Mouse (Mus musculus) olfactory bulb, adult 2 months (tissue): ENCODE results near the gene P2rx2. TPM values are rescaled to one million over a fixed set of nuclear protein-coding genes. Genes with fewer than 3 reads are reported as not detected.

Experiments used
- H3K27ac ChIP-seq: fragments of 200-500 bp; 2 replicates; pipeline ENCODE4 v1.5.1; 2012; ENCODE audit warnings: low read depth, low read length; ENCODE audit not compliant: insufficient read depth
- H3K4me1 ChIP-seq: fragments of 200-500 bp; 2 replicates; pipeline ENCODE4 v1.6.1; 2012; ENCODE audit warnings: low read length; ENCODE audit not compliant: control insufficient read depth, insufficient read depth
- H3K4me3 ChIP-seq: fragments of 200-500 bp; 2 replicates; pipeline ENCODE4 v1.5.1; 2012; ENCODE audit warnings: mild to moderate bottlenecking, low read depth, low read length, moderate library complexity; ENCODE audit not compliant: insufficient read depth
- CTCF ChIP-seq: fragments of 200-500 bp; IDR thresholded peaks from 2 replicates; pipeline ENCODE4 v1.5.1; 2012; ENCODE audit warnings: low read depth, mild to moderate bottlenecking, low read length, moderate library complexity; ENCODE audit not compliant: insufficient read depth
- POLR2A ChIP-seq: fragments of 200-500 bp; IDR thresholded peaks from 2 replicates; pipeline ENCODE4 v1.6.1; 2012; ENCODE audit warnings: mild to moderate bottlenecking, low read depth, low read length, moderate library complexity; ENCODE audit not compliant: insufficient read depth
- WGBS: fragments of 180-500 bp; shearing (Covaris S2); methylation state at CpG from one replicate; pipeline ENCODE4 v1.1.7; 2018; 5-methylcytosine and 5-hydroxymethylcytosine counted together
- polyA plus RNA-seq: library from polyadenylated mRNA; stranded (reverse); fragments of >200 nt; gene quantifications from 2 replicates; pipeline ENCODE4 v1.2.4, GENCODE M21; 2012; ENCODE audit warnings: low replicate concordance; ENCODE audit not compliant: missing spikeins, insufficient read depth, insufficient read length

The P2rx2 gene
- polyA plus RNA-seq, 1 experiment = not detected

GRCm38 (mm10) chr5:110378181-110378583 lies 35.2 kb upstream of the P2rx2 start:
- WGBS = 58% methylated on average over 20 of the region's 20 CpGs
- Histone ChIP-seq H3K4me1 (peaks cover 20% of the 10 kb centered on the region), H3K27ac (no peak overlapping the region), H3K4me3 (no peak overlapping the region)
- TF ChIP-seq POLR2A (no peak), CTCF (no peak)

DNA sequence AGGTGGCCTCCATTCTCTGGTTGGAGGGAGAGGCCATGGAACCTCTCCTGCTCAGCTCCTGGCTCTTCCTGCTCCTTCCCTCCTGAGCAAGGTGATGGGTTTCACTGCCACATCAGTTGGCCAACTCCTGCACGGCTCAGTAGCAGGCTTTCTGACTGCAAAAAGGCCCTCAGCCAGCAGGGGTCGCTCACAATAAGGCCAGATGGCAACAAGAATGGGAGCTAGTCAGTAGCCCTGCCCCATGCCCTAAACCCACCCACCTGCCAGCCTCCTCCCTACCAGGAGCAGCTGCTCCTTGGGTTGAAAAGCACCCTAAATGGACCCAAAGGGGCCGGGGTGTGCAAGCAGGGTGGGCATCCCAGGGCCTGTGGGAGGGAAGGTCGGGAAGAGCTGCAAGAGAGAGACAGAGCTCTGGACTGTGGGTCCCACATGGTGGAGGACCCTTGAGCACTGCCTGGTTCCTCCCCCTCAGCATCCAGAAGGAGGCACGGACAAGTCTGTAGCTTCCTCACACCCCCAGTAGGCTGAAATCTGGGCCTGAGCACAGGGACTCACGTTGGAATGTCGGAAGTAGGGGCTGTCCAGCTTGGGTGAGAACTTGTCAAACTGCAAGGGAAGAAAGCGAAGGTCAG lies 33.9 kb upstream of the P2rx2 start:
- TF ChIP-seq POLR2A = no peak
- peak; percentile 67 for TF ChIP-seq CTCF
- no peak overlapping the region for H3K4me3 ChIP-seq
- 46% methylated on average over 8 of the region's 8 CpGs for WGBS
- peaks cover 20% of the 10 kb centered on the region for H3K4me1 ChIP-seq
- no peak overlapping the region for H3K27ac ChIP-seq

DNA sequence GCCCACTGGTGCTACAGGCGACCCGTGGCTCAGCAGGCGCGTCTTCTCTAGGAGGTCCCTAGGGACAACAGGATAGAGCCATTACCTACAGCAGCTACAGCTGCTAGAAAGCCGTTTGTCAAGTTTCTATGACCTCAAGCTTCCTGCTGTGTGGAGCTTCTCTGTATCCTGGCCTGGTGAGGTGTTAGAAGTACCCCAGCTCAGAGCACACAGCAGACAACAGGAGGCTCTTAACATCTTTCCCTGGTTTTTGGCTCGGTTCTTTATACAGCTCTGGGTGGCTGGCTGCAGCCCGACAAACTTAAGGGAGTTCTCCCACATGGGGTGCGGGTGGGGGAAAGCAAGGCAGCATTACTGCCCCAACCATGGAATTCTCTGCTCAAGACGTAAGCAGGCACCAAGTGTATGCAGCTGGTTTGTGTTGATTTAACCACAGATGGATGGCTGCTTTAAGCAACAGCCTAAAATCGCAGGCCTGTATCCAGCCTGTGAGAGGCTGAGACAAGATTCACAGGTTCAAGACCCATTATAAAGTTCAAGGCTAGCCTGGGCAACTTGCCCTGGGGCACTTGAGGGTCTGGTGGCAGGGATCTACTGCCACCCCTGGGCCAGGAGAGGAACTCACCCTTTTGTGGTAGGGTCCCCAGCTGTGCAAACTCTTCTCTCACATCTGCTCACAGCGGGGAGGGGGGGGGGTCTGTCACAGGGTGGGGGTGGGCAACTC lies 21.0 kb upstream of the P2rx2 start:
- TF ChIP-seq CTCF (no peak), POLR2A (no peak)
- H3K27ac ChIP-seq = no peak overlapping the region
- WGBS = 65% methylated on average over 11 of the region's 11 CpGs
- peaks cover 4% of the 10 kb centered on the region; the same call in 1 of the 2 replicates for H3K4me1 ChIP-seq
- H3K4me3 ChIP-seq = peak overlapping the region; percentile 47

DNA sequence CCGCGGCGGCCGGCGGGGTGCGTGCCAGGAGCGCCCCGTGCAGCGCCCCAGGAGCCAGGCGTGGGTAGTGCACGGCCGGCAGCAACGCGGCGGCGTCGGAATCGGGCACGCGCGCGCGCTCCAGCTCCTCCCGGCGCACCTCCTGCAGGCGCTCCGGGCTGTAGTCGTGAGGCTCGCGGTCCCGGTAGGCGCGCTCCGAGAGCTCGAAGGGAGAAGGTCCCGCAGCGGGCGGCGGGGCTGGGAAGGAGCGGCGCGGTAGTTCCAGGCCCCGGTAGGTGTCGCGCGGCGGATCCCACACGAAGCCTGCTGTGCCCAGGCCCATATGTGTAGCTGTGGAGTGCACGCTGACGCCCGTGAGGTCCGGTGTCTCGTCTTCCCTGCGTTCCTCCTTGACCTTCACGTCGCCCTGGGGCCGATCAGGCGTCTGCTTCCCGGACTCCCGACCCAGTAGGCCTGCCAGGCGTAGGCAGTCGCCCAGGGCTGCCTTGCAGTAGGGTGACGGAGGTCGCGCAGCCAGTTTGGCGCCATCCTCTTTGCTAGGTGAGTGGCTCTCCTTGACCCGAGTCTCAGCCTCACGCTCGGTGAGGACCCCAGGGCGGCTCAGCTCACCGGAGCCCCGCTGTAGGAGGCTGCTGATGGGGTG lies 20.3 kb upstream of the P2rx2 start:
- WGBS = 13% methylated on average over 72 of the region's 72 CpGs
- H3K4me1 ChIP-seq = peaks cover 4% of the 10 kb centered on the region; the same call in 1 of the 2 replicates
- no peak overlapping the region for H3K27ac ChIP-seq
- H3K4me3 ChIP-seq = peak overlapping the region; percentile 47
- TF ChIP-seq CTCF = peak; percentile 67; the same call in 1 of the 2 replicates
- peak; percentile 36; the same call in 1 of the 2 replicates for TF ChIP-seq POLR2A

DNA sequence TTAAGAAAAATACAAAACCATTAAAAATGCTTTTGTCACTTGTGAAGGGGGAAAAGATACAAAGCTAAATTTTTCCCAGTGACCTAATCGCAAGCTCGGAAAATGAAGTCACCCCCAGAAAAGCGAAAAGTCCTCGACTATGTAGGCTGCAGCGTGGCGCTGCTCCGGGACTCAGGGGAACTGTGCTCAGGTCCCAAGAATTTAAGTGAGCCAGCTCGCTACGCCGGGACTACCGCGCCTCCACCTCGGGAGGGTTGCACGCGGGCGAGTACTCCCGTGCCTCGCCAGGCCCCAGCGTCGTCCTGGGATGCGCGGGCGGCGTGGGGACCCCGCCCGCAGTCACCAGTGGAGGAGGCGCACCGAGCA lies 19.8 kb upstream of the P2rx2 start:
- TF ChIP-seq POLR2A (no peak), CTCF (no peak; the same call in 1 of the 2 replicates)
- 10% methylated on average over 28 of the region's 28 CpGs for WGBS
- no peak overlapping the region for H3K27ac ChIP-seq

DNA sequence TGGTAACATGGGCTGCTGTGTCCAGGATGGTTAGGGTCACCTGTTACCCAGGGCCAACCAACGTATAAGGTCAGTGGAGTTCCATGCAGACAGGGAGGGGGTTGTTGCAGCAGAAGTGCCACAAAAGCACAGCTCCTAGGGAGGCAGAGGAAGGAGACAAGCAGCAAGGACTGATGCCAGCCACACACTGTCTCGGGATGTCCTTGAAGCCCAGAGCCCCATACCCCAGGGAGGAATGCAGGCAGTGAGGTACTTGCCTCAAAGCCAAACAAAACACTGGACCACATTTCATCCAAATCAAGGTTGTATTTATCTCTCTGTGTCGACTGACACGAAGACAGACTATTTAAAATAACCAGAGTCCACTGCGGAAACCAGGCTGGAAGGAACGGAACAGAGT lies 18.5 kb upstream of the P2rx2 start:
- WGBS = 89% methylated on average over 6 of the region's 6 CpGs
- Histone ChIP-seq H3K4me1 (peaks cover 4% of the 10 kb centered on the region; the same call in 1 of the 2 replicates), H3K4me3 (no peak overlapping the region), H3K27ac (no peak overlapping the region)
- no peak for TF ChIP-seq CTCF
- TF ChIP-seq POLR2A = no peak

More for the DNA sequence above, 19.8 kb upstream of the P2rx2 start:
- Histone ChIP-seq H3K4me1 (peaks cover 4% of the 10 kb centered on the region; the same call in 1 of the 2 replicates), H3K4me3 (peak overlapping the region; percentile 47)

GRCm38 (mm10) chr5:110357531-110358179 lies 14.6 kb upstream of the P2rx2 start:
- TF ChIP-seq POLR2A = no peak
- TF ChIP-seq CTCF = peak; percentile 47; the same call in 1 of the 2 replicates
- Histone ChIP-seq H3K27ac (no peak overlapping the region), H3K4me1 (0 out of 2 replicates have a peak, but pooled peaks cover 3% of the 10 kb centered on the region), H3K4me3 (no peak overlapping the region)
- 27% methylated on average over 9 of the region's 9 CpGs for WGBS

- TF ChIP-seq CTCF (no peak), POLR2A (no peak)
- Histone ChIP-seq H3K4me1 (0 out of 2 replicates have a peak, but pooled peaks cover 3% of the 10 kb centered on the region), H3K27ac (no peak overlapping the region), H3K4me3 (no peak overlapping the region)
- 14% methylated on average over 7 of the region's 7 CpGs for WGBS
These were observed 11.7 kb upstream of the P2rx2 start for GRCm38 (mm10) chr5:110354716-110355115.
